Mouse (Mus musculus) hindbrain, embryonic 12.5 days (tissue): ENCODE measurements around the gene Plcb2. TPM values are rescaled to one million over a fixed set of nuclear protein-coding genes. Genes with fewer than 3 reads are reported as not detected.

ENCODE experiments used
- ATAC-seq: fragments of 200-750 bp; cut with Nextera tagmentation; 2 replicates; pipeline ENCODE4 v1.8.0; 2017; ENCODE audit warnings: moderate TSS enrichment; ENCODE audit not compliant: low FRiP score
- H3K27ac ChIP-seq: fragments of 300-500 bp; sonication (generic); 2 replicates; pipeline ENCODE4 v1.5.1; 2016; ENCODE audit warnings: mild to moderate bottlenecking
- H3K27me3 ChIP-seq: fragments of 300-500 bp; sonication (generic); 2 replicates; pipeline ENCODE4 v1.6.1; 2016; ENCODE audit warnings: mild to moderate bottlenecking
- H3K36me3 ChIP-seq: fragments of 300-500 bp; sonication (generic); 2 replicates; pipeline ENCODE4 v1.6.1; 2016; ENCODE audit warnings: mild to moderate bottlenecking
- H3K4me1 ChIP-seq: fragments of 300-500 bp; sonication (generic); 2 replicates; pipeline ENCODE4 v1.6.1; 2016
- H3K4me2 ChIP-seq: fragments of 300-500 bp; sonication (generic); replicated peaks from 2 replicates; pipeline ENCODE4 v1.6.1; 2016; ENCODE audit warnings: mild to moderate bottlenecking
- H3K4me3 ChIP-seq: fragments of 300-500 bp; sonication (generic); 2 replicates; pipeline ENCODE4 v1.5.1; 2016; ENCODE audit warnings: mild to moderate bottlenecking
- H3K9ac ChIP-seq: fragments of 300-500 bp; sonication (generic); 2 replicates; pipeline ENCODE4 v1.6.1; 2016; ENCODE audit warnings: mild to moderate bottlenecking, moderate library complexity
- H3K9me3 ChIP-seq: fragments of 300-500 bp; sonication (generic); replicated peaks from 2 replicates; pipeline ENCODE4 v1.6.1; 2016; ENCODE audit warnings: mild to moderate bottlenecking
- WGBS: fragments of 180-500 bp; shearing (Covaris S2); methylation state at CpG from one replicate; pipeline ENCODE4 v1.1.7; 2016; 5-methylcytosine and 5-hydroxymethylcytosine counted together
- polyA plus RNA-seq: library from polyadenylated mRNA; unstranded; fragments of >200 nt; fragmentation: Nextera tagmentation; extraction: Ambion mirVana; gene quantifications from 2 replicates; pipeline ENCODE4 v1.2.1, GENCODE M21; 2016

Gene Plcb2
- polyA plus RNA-seq, 1 experiment from 2014 or later = 0.44 TPM

- ATAC-seq = no peak
- Histone ChIP-seq H3K4me1 (peaks cover 10% of the 10 kb centered on the region), H3K36me3 (no peaks in the 10 kb centered on the region), H3K27me3 (peaks cover 38% of the 10 kb centered on the region), H3K4me2 (no peak overlapping the region), H3K27ac (no peak overlapping the region), H3K4me3 (no peak overlapping the region), H3K9ac (no peak overlapping the region), H3K9me3 (no peaks in the 10 kb centered on the region)
- 47% methylated on average over 4 of the region's 4 CpGs for WGBS
Observed at GRCm38 (mm10) chr2:118729194-118729593, 956 bp upstream of the Plcb2 start.

GRCm38 (mm10) chr2:118727911-118728310 lies 327 bp downstream of the Plcb2 start:
- Histone ChIP-seq H3K27me3 (peaks cover 47% of the 10 kb centered on the region), H3K9me3 (no peaks in the 10 kb centered on the region), H3K9ac (no peak overlapping the region), H3K4me1 (peaks cover 10% of the 10 kb centered on the region), H3K36me3 (no peaks in the 10 kb centered on the region), H3K4me2 (no peak overlapping the region), H3K27ac (no peak overlapping the region), H3K4me3 (no peak overlapping the region)
- WGBS = 28% methylated on average over 9 of the region's 9 CpGs
- no peak for ATAC-seq

GRCm38 (mm10) chr2:118726873-118727272 lies 1.4 kb downstream of the Plcb2 start:
- 91% methylated on average over 2 of the region's 2 CpGs for whole genome bisulfite sequencing

GRCm38 (mm10) chr2:118725511-118725910 lies 2.7 kb downstream of the Plcb2 start:
- Histone ChIP-seq H3K36me3 (no peaks in the 10 kb centered on the region), H3K9ac (no peak overlapping the region), H3K27ac (no peak overlapping the region), H3K4me2 (no peak overlapping the region), H3K27me3 (peaks cover 45% of the 10 kb centered on the region), H3K4me3 (no peak overlapping the region), H3K9me3 (no peaks in the 10 kb centered on the region), H3K4me1 (peaks cover 10% of the 10 kb centered on the region)
- WGBS = 91% methylated on average over 4 of the region's 4 CpGs
- ATAC-seq = no peak

More at GRCm38 (mm10) chr2:118726873-118727272, 1.4 kb downstream of the Plcb2 start:
- Histone ChIP-seq H3K4me1 (peaks cover 10% of the 10 kb centered on the region), H3K4me3 (no peak overlapping the region), H3K27ac (no peak overlapping the region), H3K9me3 (no peaks in the 10 kb centered on the region), H3K4me2 (no peak overlapping the region), H3K27me3 (peaks cover 53% of the 10 kb centered on the region), H3K36me3 (no peaks in the 10 kb centered on the region), H3K9ac (no peak overlapping the region)
- no peak for ATAC-seq

GRCm38 (mm10) chr2:118723693-118724486 lies 4.3 kb downstream of the Plcb2 start:
- Histone ChIP-seq H3K4me1 (peaks cover 8% of the 10 kb centered on the region), H3K9ac (no peak overlapping the region), H3K27ac (no peak overlapping the region), H3K36me3 (no peaks in the 10 kb centered on the region), H3K4me3 (no peak overlapping the region), H3K27me3 (peaks cover 37% of the 10 kb centered on the region), H3K9me3 (no peaks in the 10 kb centered on the region), H3K4me2 (no peak overlapping the region)
- WGBS = 83% methylated on average over 15 of the region's 15 CpGs
- ATAC-seq = no peak

- ATAC-seq = no peak
Observed at GRCm38 (mm10) chr2:118716677-118717076, 11.6 kb downstream of the Plcb2 start.

GRCm38 (mm10) chr2:118714230-118714629 lies 14.0 kb downstream of the Plcb2 start:
- Histone ChIP-seq H3K9me3 (no peaks in the 10 kb centered on the region), H3K36me3 (no peaks in the 10 kb centered on the region), H3K27ac (no peak overlapping the region), H3K4me2 (no peak overlapping the region), H3K4me3 (no peak overlapping the region), H3K9ac (no peak overlapping the region), H3K4me1 (peaks cover 20% of the 10 kb centered on the region), H3K27me3 (peaks cover 49% of the 10 kb centered on the region)
- peak; percentile 35; the same call in 1 of the 2 replicates for ATAC-seq
- WGBS = 22% methylated on average over 4 of the region's 4 CpGs

More at GRCm38 (mm10) chr2:118716677-118717076, 11.6 kb downstream of the Plcb2 start:
- H3K4me3 ChIP-seq = no peak overlapping the region
- peaks cover 9% of the 10 kb centered on the region for H3K4me1 ChIP-seq
- H3K27ac ChIP-seq = no peak overlapping the region
- peaks cover 25% of the 10 kb centered on the region for H3K27me3 ChIP-seq
- H3K36me3 ChIP-seq = no peaks in the 10 kb centered on the region
- no peaks in the 10 kb centered on the region for H3K9me3 ChIP-seq
- H3K4me2 ChIP-seq = no peak overlapping the region
- H3K9ac ChIP-seq = no peak overlapping the region
- 81% methylated on average over 5 of the region's 5 CpGs for WGBS

- no peaks in the 10 kb centered on the region for H3K36me3 ChIP-seq
- H3K27ac ChIP-seq = no peak overlapping the region
- no peaks in the 10 kb centered on the region for H3K9me3 ChIP-seq
- H3K27me3 ChIP-seq = peaks cover 49% of the 10 kb centered on the region
- ATAC-seq = no peak
- no peak overlapping the region for H3K9ac ChIP-seq
- no peak overlapping the region for H3K4me3 ChIP-seq
- H3K4me1 ChIP-seq = peaks cover 20% of the 10 kb centered on the region
- WGBS = 94% methylated on average over 6 of the region's 6 CpGs
- H3K4me2 ChIP-seq = no peak overlapping the region
Observed at GRCm38 (mm10) chr2:118713631-118714030, 14.6 kb downstream of the Plcb2 start.

GRCm38 (mm10) chr2:118711038-118711494 lies 17.2 kb downstream of the Plcb2 start:
- no peaks in the 10 kb centered on the region for H3K9me3 ChIP-seq
- WGBS = 1% methylated on average over 36 of the region's 36 CpGs
- H3K4me1 ChIP-seq = peaks cover 30% of the 10 kb centered on the region
- peak; percentile 67 for ATAC-seq
- peaks cover 75% of the 10 kb centered on the region for H3K27me3 ChIP-seq
- peak overlapping the region; percentile 56 for H3K9ac ChIP-seq
- no peak overlapping the region for H3K27ac ChIP-seq
- H3K4me3 ChIP-seq = peak overlapping the region; percentile 42
- H3K36me3 ChIP-seq = no peaks in the 10 kb centered on the region
- peak overlapping the region; percentile 73 for H3K4me2 ChIP-seq

- ATAC-seq = no peak
- Histone ChIP-seq H3K4me1 (peaks cover 28% of the 10 kb centered on the region), H3K36me3 (no peaks in the 10 kb centered on the region), H3K4me2 (no peak overlapping the region), H3K4me3 (no peak overlapping the region), H3K9ac (no peak overlapping the region), H3K27me3 (peaks cover 88% of the 10 kb centered on the region), H3K27ac (no peak overlapping the region), H3K9me3 (no peaks in the 10 kb centered on the region)
- WGBS = 29% methylated on average over 4 of the region's 4 CpGs
Observed at GRCm38 (mm10) chr2:118709655-118710221, 18.5 kb downstream of the Plcb2 start.

GRCm38 (mm10) chr2:118708472-118708871 lies 19.8 kb downstream of the Plcb2 start:
- H3K4me3 ChIP-seq = no peak overlapping the region
- no peak overlapping the region for H3K4me2 ChIP-seq
- no peak for ATAC-seq
- H3K27ac ChIP-seq = no peak overlapping the region
- no peaks in the 10 kb centered on the region for H3K9me3 ChIP-seq
- peaks cover 32% of the 10 kb centered on the region for H3K4me1 ChIP-seq
- H3K27me3 ChIP-seq = peaks cover 100% of the 10 kb centered on the region
- H3K9ac ChIP-seq = no peak overlapping the region
- WGBS = 77% methylated on average over 4 of the region's 4 CpGs
- no peaks in the 10 kb centered on the region for H3K36me3 ChIP-seq

- Histone ChIP-seq H3K36me3 (no peaks in the 10 kb centered on the region), H3K4me2 (no peak overlapping the region), H3K9me3 (no peaks in the 10 kb centered on the region), H3K4me1 (peaks cover 44% of the 10 kb centered on the region), H3K27me3 (peaks cover 100% of the 10 kb centered on the region), H3K9ac (no peak overlapping the region), H3K4me3 (no peak overlapping the region), H3K27ac (no peak overlapping the region)
- no peak for ATAC-seq
- WGBS = 5% methylated on average over 6 of the region's 6 CpGs
Observed at GRCm38 (mm10) chr2:118706436-118706835, 21.8 kb downstream of the Plcb2 start.
